Comparison of ENCODE assay signal across 8 mouse cellular contexts in the genomic region with DNA sequence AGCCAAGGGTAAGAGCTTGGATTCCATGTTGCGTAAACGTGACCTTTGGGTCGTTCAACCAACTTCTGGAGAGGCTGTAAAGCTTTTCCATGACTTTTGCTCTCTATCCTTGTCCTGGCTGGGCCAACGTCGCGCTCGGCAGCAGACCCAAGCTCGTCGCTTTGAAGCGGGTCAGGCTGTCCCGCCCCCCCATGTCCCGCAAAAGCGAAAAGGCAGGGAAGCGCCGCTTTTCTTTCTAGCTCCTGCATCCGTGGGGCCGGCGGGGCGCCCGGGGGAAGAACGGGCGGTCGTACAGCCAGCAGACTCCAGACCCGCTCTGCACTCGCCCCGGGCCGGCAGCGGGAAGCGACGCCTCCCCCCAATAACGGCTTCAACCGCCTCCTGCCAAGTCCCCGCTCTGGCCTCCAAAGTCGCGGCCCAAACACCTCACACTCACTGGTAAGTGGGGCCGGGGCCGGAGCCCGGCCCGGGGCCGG. TPM values are rescaled to one million over a fixed set of nuclear protein-coding genes. Genes with fewer than 3 reads are reported as not detected.
DNase-seq lines count a peak whose midpoint lies in the region; ATAC-seq and TF ChIP-seq lines count a peak whose summit lies in the region.

Gene Pus10 (plus strand): TSS at position 364 of the 476 bp plus-strand sequence.

- H3K9me3 ChIP-seq in embryonic facial prominence, embryonic 14.5 days (ENCODE audit: control insufficient read depth, low read length): no peaks in the 10 kb centered on the region
- no peaks in the 10 kb centered on the region for H3K9me3 ChIP-seq in heart, postnatal 0 days (replicated peaks; ENCODE audit: control insufficient read depth, low read length)

- H3K4me2 ChIP-seq in embryonic facial prominence, embryonic 14.5 days (ENCODE audit: low read depth, low read length): peak within 1 kb of the TSS; percentile 61
- H3K4me2 ChIP-seq in heart, postnatal 0 days (ENCODE audit: low read depth, low read length): peak within 1 kb of the TSS; percentile 78

- 0 out of 2 replicates have a peak, but pooled peaks cover 9% of the 10 kb centered on the region for H3K36me3 ChIP-seq in embryonic facial prominence, embryonic 14.5 days (ENCODE audit: control insufficient read depth, insufficient read depth, low read length)
- no peaks in the 10 kb centered on the region for H3K36me3 ChIP-seq in heart, postnatal 0 days (replicated peaks; ENCODE audit: control insufficient read depth, insufficient read depth, low read length)

- no peak for DNase-seq in urinary bladder, adult 2 months (ENCODE audit: low spot score)
- no peak for DNase-seq in urinary bladder, postnatal 10 days (ENCODE audit: low spot score)
- no peak for DNase-seq in embryonic facial prominence, embryonic 14.5 days (ENCODE audit: low spot score)
- peak; percentile 41 for DNase-seq in heart, postnatal 0 days (ENCODE audit: low spot score)
- peak; percentile 74 to 80 for DNase-seq in kidney, postnatal 36 days
- DNase-seq in lung, postnatal 14 days: peak; percentile 42
- peak; percentile 82 for DNase-seq in yolk sac, embryonic 10.5 days (ENCODE audit: low spot score)
- DNase-seq in MN1 (ENCODE audit: low spot score): no peak

- H3K4me1 ChIP-seq in embryonic facial prominence, embryonic 14.5 days (ENCODE audit: control insufficient read depth, insufficient read depth, low read length): peaks cover 8% of the 10 kb centered on the region
- 0 out of 2 replicates have a peak, but pooled peaks cover 6% of the 10 kb centered on the region for H3K4me1 ChIP-seq in heart, postnatal 0 days (ENCODE audit: control insufficient read depth, insufficient read depth)

- H3K27ac ChIP-seq in embryonic facial prominence, embryonic 14.5 days (replicated peaks; ENCODE audit: low read depth, low read length): peak within 1 kb of the TSS; percentile 92
- peak within 1 kb of the TSS; percentile 95 for H3K27ac ChIP-seq in heart, postnatal 0 days (ENCODE audit: low read depth)

- WGBS in embryonic facial prominence, embryonic 14.5 days: under 1% methylated on average over 15 of the region's 40 CpGs
- WGBS in heart, postnatal 0 days: 0% methylated on average over 38 of the region's 40 CpGs

- no peak for TF ChIP-seq CTCF in heart, postnatal 0 days (IDR thresholded peaks at IDR 0.05; ENCODE audit: low read depth)

- no peak for TF ChIP-seq EP300 in heart, postnatal 0 days (IDR thresholded peaks at IDR 0.05; ENCODE audit: low read depth)

- no peaks in the 10 kb centered on the region for H3K27me3 ChIP-seq in embryonic facial prominence, embryonic 14.5 days (replicated peaks; ENCODE audit: control insufficient read depth, insufficient read depth, low read length)
- H3K27me3 ChIP-seq in heart, postnatal 0 days (ENCODE audit: control insufficient read depth, insufficient read depth, low read length): no peaks in the 10 kb centered on the region

- peak within 1 kb of the TSS; percentile 91 for H3K4me3 ChIP-seq in embryonic facial prominence, embryonic 14.5 days (ENCODE audit: low read depth, low read length)
- H3K4me3 ChIP-seq in heart, postnatal 0 days (ENCODE audit: low read depth, low read length): peak within 1 kb of the TSS; percentile 97

- ATAC-seq in embryonic facial prominence, embryonic 14.5 days (ENCODE audit: low read depth): peak; percentile 51
- peak; percentile 53 for ATAC-seq in heart, postnatal 0 days (ENCODE audit: insufficient read depth, low read depth)

- peak within 1 kb of the TSS; percentile 93 for H3K9ac ChIP-seq in embryonic facial prominence, embryonic 14.5 days (ENCODE audit: low read depth, low read length)
- peak within 1 kb of the TSS; percentile 93 for H3K9ac ChIP-seq in heart, postnatal 0 days (replicated peaks; ENCODE audit: low read depth, low read length)

RNA-seq across cellular contexts. Expression of gene Pus10, which starts in this region (rescaled TPM):
- 11.0 and 11.2 TPM in 2 replicates for polyA plus RNA-seq in urinary bladder, adult 2 months (2012; rRNA removed)
- 19.0 and 20.7 TPM in 2 replicates for polyA plus RNA-seq in embryonic facial prominence, embryonic 14.5 days (2014; fragmentation: Nextera tagmentation; extraction: Ambion mirVana)
- total RNA-seq in heart, postnatal 0 days (2014; rRNA removed; ENCODE audit: low replicate concordance): 4.8 and 13.3 TPM in 2 replicates
- 7.9 and 8.7 TPM in 2 replicates for polyA plus RNA-seq in heart, postnatal 0 days (2015; fragmentation: Nextera tagmentation; extraction: Ambion mirVana)

Comparison
In these comparisons a context has a peak if more than half of its experiments do, and no peak if none do; other contexts are left out.
1. DNase-seq: peak in heart, postnatal 0 days (single experiment), kidney, postnatal 36 days (2 of 2), lung, postnatal 14 days (single experiment) and yolk sac, embryonic 10.5 days (single experiment); none in urinary bladder, adult 2 months (single experiment), urinary bladder, postnatal 10 days (single experiment), embryonic facial prominence, embryonic 14.5 days (single experiment) and MN1 (single experiment).